Mouse (Mus musculus) neutrophil, adult 5-6 weeks (primary cell): Measurements from ENCODE around the gene Ywhag. TPM values are rescaled to one million over a fixed set of nuclear protein-coding genes. Genes with fewer than 3 reads are reported as not detected.

Experiments used
- ATAC-seq: fragments of 151-379, 151-347 bp; 2 replicates; pipeline ENCODE4 v1.8.0; 2017; ENCODE audit warnings: mild to moderate bottlenecking, moderate TSS enrichment; ENCODE audit not compliant: insufficient number of reproducible peaks, poor library complexity, low FRiP score, severe bottlenecking; ENCODE audit errors: extremely low read depth
- total RNA-seq: library from RNA; stranded (forward); fragments of 200-1000 nt; gene quantifications from 2 replicates; pipeline ENCODE4 v1.2.3, GENCODE M21; 2017

Gene Ywhag
- total RNA-seq, 1 experiment from 2014 or later, result 66.7 TPM

- no peak for ATAC-seq
Measured at GRCm38 (mm10) chr5:135917327-135918058, 16.9 kb downstream of the Ywhag start.

- ATAC-seq, result no peak
Measured at GRCm38 (mm10) chr5:135916601-135917000, 17.8 kb downstream of the Ywhag start.

- no peak for ATAC-seq
Measured at GRCm38 (mm10) chr5:135916051-135916565, 18.3 kb downstream of the Ywhag start.

GRCm38 (mm10) chr5:135914156-135914555 lies 20.3 kb downstream of the Ywhag start:
- ATAC-seq, result no peak

- ATAC-seq, result no peak
Measured at GRCm38 (mm10) chr5:135913201-135913600, 21.2 kb downstream of the Ywhag start.

- no peak for ATAC-seq
Measured at GRCm38 (mm10) chr5:135911633-135912220, 22.7 kb downstream of the Ywhag start.

GRCm38 (mm10) chr5:135910813-135911212 lies 23.6 kb downstream of the Ywhag start:
- no peak for ATAC-seq

- ATAC-seq, result no peak
Measured at GRCm38 (mm10) chr5:135909646-135910045, 24.8 kb downstream of the Ywhag start.

- ATAC-seq, result no peak
Measured at GRCm38 (mm10) chr5:135908989-135909388, 25.4 kb downstream of the Ywhag start.

- no peak for ATAC-seq
Measured at GRCm38 (mm10) chr5:135908185-135908584, 26.2 kb downstream of the Ywhag start.

- ATAC-seq, result no peak
Measured at GRCm38 (mm10) chr5:135907256-135907655, 27.2 kb downstream of the Ywhag start.

GRCm38 (mm10) chr5:135906846-135907245 lies 27.6 kb downstream of the Ywhag start:
- ATAC-seq, result no peak

- ATAC-seq, result no peak
Measured at GRCm38 (mm10) chr5:135905320-135906225, 28.8 kb downstream of the Ywhag start.

- ATAC-seq, result no peak
Measured at GRCm38 (mm10) chr5:135904259-135904658, 30.2 kb downstream of the Ywhag start.

GRCm38 (mm10) chr5:135903551-135904151 lies 30.8 kb downstream of the Ywhag start:
- peak; percentile 52; the same call in 1 of the 2 replicates for ATAC-seq

GRCm38 (mm10) chr5:135903058-135903457 lies 31.4 kb downstream of the Ywhag start:
- no peak for ATAC-seq

- ATAC-seq, result no peak
Measured at GRCm38 (mm10) chr5:135901354-135902095, 32.9 kb downstream of the Ywhag start.

GRCm38 (mm10) chr5:135900701-135901100 lies 33.7 kb downstream of the Ywhag start:
- ATAC-seq, result no peak
